Mouse (Mus musculus): ENCODE data around the gene Sin3a. TPM values are rescaled to one million over a fixed set of nuclear protein-coding genes. Genes with fewer than 3 reads are reported as not detected.

Sin3a gene
- polyA plus RNA-seq, 1 experiment from 2014 or later, result 28.2 TPM

DNA sequence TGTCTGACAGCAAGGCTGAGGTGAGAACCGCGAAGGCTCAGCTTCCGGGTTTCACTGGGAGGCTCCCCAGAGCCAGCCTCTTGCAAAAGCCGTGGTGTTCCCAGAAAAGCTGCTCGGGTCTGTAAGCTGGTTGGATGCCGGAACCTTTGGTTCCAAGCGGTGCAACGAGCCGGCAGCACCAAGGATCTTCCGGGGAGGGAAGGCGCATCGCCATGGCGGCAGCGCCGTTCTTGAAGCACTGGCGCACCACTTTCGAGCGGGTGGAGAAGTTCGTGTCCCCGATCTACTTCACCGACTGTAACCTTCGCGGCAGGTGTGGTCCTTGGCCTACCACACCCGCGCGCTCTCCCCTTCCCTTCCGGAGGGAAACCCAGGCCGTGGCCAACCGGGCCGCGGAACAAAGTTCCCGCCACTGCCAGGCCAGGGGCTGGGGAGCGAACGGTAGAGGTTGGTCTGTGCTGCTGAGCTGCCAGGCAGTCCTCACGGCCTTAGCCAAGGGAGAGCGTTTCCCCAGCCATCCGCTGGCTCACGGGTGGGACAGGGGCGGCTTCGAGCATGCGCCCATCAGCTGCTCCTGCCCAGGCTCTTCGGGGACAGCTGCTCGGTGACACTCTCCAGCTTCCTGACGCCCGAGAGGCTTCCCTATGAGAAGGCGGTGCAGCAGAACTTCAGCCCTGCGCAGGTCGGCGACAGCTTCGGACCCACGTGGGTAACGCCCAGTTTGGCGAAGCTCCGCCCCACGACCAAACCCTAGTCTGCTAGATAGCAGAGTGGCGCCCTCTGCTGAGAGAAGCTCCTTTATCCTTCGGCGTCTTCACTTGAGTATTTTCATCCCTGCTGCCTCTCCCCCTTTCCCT, 59.0 kb downstream of the Sin3a start, which contains the start of gene Man2c1:
Gene Man2c1 (plus strand): TSS at position 114 of the 857 bp plus-strand sequence.
- under 1% methylated on average over 58 of the region's 58 CpGs for WGBS
- ATAC-seq, result peak; percentile 91
- H3K27me3 ChIP-seq (replicated peaks; ENCODE audit: control insufficient read depth, insufficient read depth, low read length), result no peaks in the 10 kb centered on the region
- H3K4me2 ChIP-seq (ENCODE audit: low read length), result peak within 1 kb of the TSS; percentile 58
- H3K27ac ChIP-seq (ENCODE audit: low read length), result peak within 1 kb of the TSS; percentile 95
- H3K9me3 ChIP-seq (ENCODE audit: control insufficient read depth, low read length), result no peaks in the 10 kb centered on the region
- H3K9ac ChIP-seq (replicated peaks; ENCODE audit: low read depth, low read length), result peak within 1 kb of the TSS; percentile 72
- peaks cover 10% of the 10 kb centered on the region for H3K36me3 ChIP-seq (ENCODE audit: control insufficient read depth, insufficient read depth)
- H3K4me3 ChIP-seq (replicated peaks; ENCODE audit: low read length), result peak within 1 kb of the TSS; percentile 77
- peaks cover 13% of the 10 kb centered on the region for H3K4me1 ChIP-seq (replicated peaks; ENCODE audit: control insufficient read depth, insufficient read depth, low read length)

GRCm38 (mm10) chr9:57137246-57137645, 65.4 kb downstream of the Sin3a start:
- H3K27me3 ChIP-seq (replicated peaks; ENCODE audit: control insufficient read depth, insufficient read depth, low read length), result no peaks in the 10 kb centered on the region
- no peak overlapping the region for H3K9ac ChIP-seq (replicated peaks; ENCODE audit: low read depth, low read length)
- WGBS, result 85% methylated on average over 6 of the region's 6 CpGs
- no peak overlapping the region for H3K27ac ChIP-seq (ENCODE audit: low read length)
- no peak overlapping the region for H3K4me3 ChIP-seq (replicated peaks; ENCODE audit: low read length)
- ATAC-seq, result no peak
- no peaks in the 10 kb centered on the region for H3K9me3 ChIP-seq (ENCODE audit: control insufficient read depth, low read length)
- H3K4me2 ChIP-seq (ENCODE audit: low read length), result no peak overlapping the region
- H3K36me3 ChIP-seq (ENCODE audit: control insufficient read depth, insufficient read depth), result peaks cover 30% of the 10 kb centered on the region
- no peaks in the 10 kb centered on the region for H3K4me1 ChIP-seq (replicated peaks; ENCODE audit: control insufficient read depth, insufficient read depth, low read length)

- no peaks in the 10 kb centered on the region for H3K27me3 ChIP-seq (replicated peaks; ENCODE audit: control insufficient read depth, insufficient read depth, low read length)
- no peak overlapping the region for H3K9ac ChIP-seq (replicated peaks; ENCODE audit: low read depth, low read length)
- ATAC-seq, result no peak
- no peak overlapping the region for H3K4me3 ChIP-seq (replicated peaks; ENCODE audit: low read length)
- WGBS, result 95% methylated on average over 9 of the region's 9 CpGs
- H3K4me2 ChIP-seq (ENCODE audit: low read length), result no peak overlapping the region
- H3K4me1 ChIP-seq (replicated peaks; ENCODE audit: control insufficient read depth, insufficient read depth, low read length), result no peaks in the 10 kb centered on the region
- H3K27ac ChIP-seq (ENCODE audit: low read length), result no peak overlapping the region
- H3K36me3 ChIP-seq (ENCODE audit: control insufficient read depth, insufficient read depth), result peaks cover 30% of the 10 kb centered on the region
- H3K9me3 ChIP-seq (ENCODE audit: control insufficient read depth, low read length), result no peaks in the 10 kb centered on the region
Observed at GRCm38 (mm10) chr9:57137777-57138176, 65.9 kb downstream of the Sin3a start.

- no peaks in the 10 kb centered on the region for H3K4me1 ChIP-seq (replicated peaks; ENCODE audit: control insufficient read depth, insufficient read depth, low read length)
- H3K9me3 ChIP-seq (ENCODE audit: control insufficient read depth, low read length), result no peaks in the 10 kb centered on the region
- H3K27me3 ChIP-seq (replicated peaks; ENCODE audit: control insufficient read depth, insufficient read depth, low read length), result no peaks in the 10 kb centered on the region
- ATAC-seq, result no peak
- H3K4me2 ChIP-seq (ENCODE audit: low read length), result no peak overlapping the region
- 91% methylated on average over 6 of the region's 6 CpGs for WGBS
- no peak overlapping the region for H3K4me3 ChIP-seq (replicated peaks; ENCODE audit: low read length)
- peaks cover 30% of the 10 kb centered on the region for H3K36me3 ChIP-seq (ENCODE audit: control insufficient read depth, insufficient read depth)
- no peak overlapping the region for H3K9ac ChIP-seq (replicated peaks; ENCODE audit: low read depth, low read length)
- no peak overlapping the region for H3K27ac ChIP-seq (ENCODE audit: low read length)
Observed at GRCm38 (mm10) chr9:57138507-57138906, 66.7 kb downstream of the Sin3a start.

DNA sequence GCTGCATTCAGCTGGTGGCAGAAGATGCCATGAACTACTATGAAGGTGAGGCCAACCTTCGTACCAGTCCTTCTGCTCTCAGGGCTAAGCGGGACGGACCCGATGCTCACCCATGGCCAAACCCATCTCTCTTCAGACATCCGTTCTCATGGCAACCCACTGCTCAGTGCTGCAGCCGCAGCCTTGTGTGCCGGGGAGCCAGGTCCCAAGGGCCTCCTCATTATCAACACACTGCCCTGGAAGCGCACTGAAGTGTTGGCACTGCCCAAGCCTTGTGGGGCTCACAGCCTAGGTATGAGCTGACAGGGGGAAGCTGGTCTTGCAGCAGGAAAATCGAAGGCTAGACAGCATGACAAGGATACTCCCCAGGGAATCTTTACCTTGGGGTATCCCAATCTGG, 67.3 kb downstream of the Sin3a start:
- H3K27ac ChIP-seq (ENCODE audit: low read length), result no peak overlapping the region
- H3K4me1 ChIP-seq (replicated peaks; ENCODE audit: control insufficient read depth, insufficient read depth, low read length), result no peaks in the 10 kb centered on the region
- no peak overlapping the region for H3K4me2 ChIP-seq (ENCODE audit: low read length)
- H3K4me3 ChIP-seq (replicated peaks; ENCODE audit: low read length), result no peak overlapping the region
- WGBS, result 90% methylated on average over 9 of the region's 9 CpGs
- H3K9me3 ChIP-seq (ENCODE audit: control insufficient read depth, low read length), result no peaks in the 10 kb centered on the region
- H3K9ac ChIP-seq (replicated peaks; ENCODE audit: low read depth, low read length), result no peak overlapping the region
- no peaks in the 10 kb centered on the region for H3K27me3 ChIP-seq (replicated peaks; ENCODE audit: control insufficient read depth, insufficient read depth, low read length)
- no peak for ATAC-seq
- H3K36me3 ChIP-seq (ENCODE audit: control insufficient read depth, insufficient read depth), result peaks cover 30% of the 10 kb centered on the region

GRCm38 (mm10) chr9:57139571-57139970, 67.7 kb downstream of the Sin3a start:
- H3K4me1 ChIP-seq (replicated peaks; ENCODE audit: control insufficient read depth, insufficient read depth, low read length), result no peaks in the 10 kb centered on the region
- no peak for ATAC-seq
- 73% methylated on average over 4 of the region's 5 CpGs for WGBS
- no peak overlapping the region for H3K9ac ChIP-seq (replicated peaks; ENCODE audit: low read depth, low read length)
- H3K27me3 ChIP-seq (replicated peaks; ENCODE audit: control insufficient read depth, insufficient read depth, low read length), result no peaks in the 10 kb centered on the region
- peaks cover 30% of the 10 kb centered on the region for H3K36me3 ChIP-seq (ENCODE audit: control insufficient read depth, insufficient read depth)
- H3K4me3 ChIP-seq (replicated peaks; ENCODE audit: low read length), result no peak overlapping the region
- H3K27ac ChIP-seq (ENCODE audit: low read length), result no peak overlapping the region
- H3K9me3 ChIP-seq (ENCODE audit: control insufficient read depth, low read length), result no peaks in the 10 kb centered on the region
- no peak overlapping the region for H3K4me2 ChIP-seq (ENCODE audit: low read length)

- no peak overlapping the region for H3K27ac ChIP-seq (ENCODE audit: low read length)
- no peak overlapping the region for H3K9ac ChIP-seq (replicated peaks; ENCODE audit: low read depth, low read length)
- H3K36me3 ChIP-seq (ENCODE audit: control insufficient read depth, insufficient read depth), result peaks cover 22% of the 10 kb centered on the region
- ATAC-seq, result no peak
- WGBS, result 91% methylated on average over 17 of the region's 17 CpGs
- no peaks in the 10 kb centered on the region for H3K9me3 ChIP-seq (ENCODE audit: control insufficient read depth, low read length)
- no peak overlapping the region for H3K4me2 ChIP-seq (ENCODE audit: low read length)
- no peaks in the 10 kb centered on the region for H3K4me1 ChIP-seq (replicated peaks; ENCODE audit: control insufficient read depth, insufficient read depth, low read length)
- no peak overlapping the region for H3K4me3 ChIP-seq (replicated peaks; ENCODE audit: low read length)
- H3K27me3 ChIP-seq (replicated peaks; ENCODE audit: control insufficient read depth, insufficient read depth, low read length), result no peaks in the 10 kb centered on the region
Observed at GRCm38 (mm10) chr9:57141417-57142353, 69.8 kb downstream of the Sin3a start.

- Histone ChIP-seq H3K27me3 (replicated peaks; ENCODE audit: control insufficient read depth, insufficient read depth, low read length) (no peaks in the 10 kb centered on the region), H3K4me3 (replicated peaks; ENCODE audit: low read length) (no peak overlapping the region), H3K9me3 (ENCODE audit: control insufficient read depth, low read length) (no peaks in the 10 kb centered on the region), H3K4me1 (replicated peaks; ENCODE audit: control insufficient read depth, insufficient read depth, low read length) (peaks cover 6% of the 10 kb centered on the region), H3K27ac (ENCODE audit: low read length) (no peak overlapping the region), H3K36me3 (ENCODE audit: control insufficient read depth, insufficient read depth) (peaks cover 17% of the 10 kb centered on the region), H3K4me2 (ENCODE audit: low read length) (no peak overlapping the region), H3K9ac (replicated peaks; ENCODE audit: low read depth, low read length) (no peak overlapping the region)
- 86% methylated on average over 11 of the region's 11 CpGs for WGBS
- no peak for ATAC-seq
Observed at GRCm38 (mm10) chr9:57143212-57143611, 71.4 kb downstream of the Sin3a start.

DNA sequence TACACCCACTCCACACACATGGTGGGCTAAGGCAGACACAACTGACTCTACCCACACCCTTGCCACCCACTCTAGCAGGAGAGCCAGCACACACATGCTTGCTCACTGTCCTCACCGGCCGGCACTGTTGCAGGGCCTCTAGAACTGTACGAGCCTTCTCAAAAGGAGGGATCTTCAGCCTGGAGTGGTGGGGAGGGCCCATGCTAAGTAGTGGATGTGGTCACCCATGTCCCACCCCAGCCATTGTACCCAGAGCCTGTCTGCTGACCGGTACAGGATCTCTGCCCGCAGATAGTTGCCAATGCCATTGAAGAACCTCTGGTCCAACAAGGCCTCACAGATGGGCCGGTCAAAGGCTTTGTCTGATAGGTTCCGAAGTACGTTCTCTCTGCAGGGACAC, 73.0 kb downstream of the Sin3a start:
- Histone ChIP-seq H3K4me3 (replicated peaks; ENCODE audit: low read length) (no peak overlapping the region), H3K27ac (ENCODE audit: low read length) (no peak overlapping the region), H3K36me3 (ENCODE audit: control insufficient read depth, insufficient read depth) (peaks cover 11% of the 10 kb centered on the region), H3K9me3 (ENCODE audit: control insufficient read depth, low read length) (no peaks in the 10 kb centered on the region), H3K4me1 (replicated peaks; ENCODE audit: control insufficient read depth, insufficient read depth, low read length) (peaks cover 16% of the 10 kb centered on the region), H3K4me2 (ENCODE audit: low read length) (no peak overlapping the region), H3K27me3 (replicated peaks; ENCODE audit: control insufficient read depth, insufficient read depth, low read length) (no peaks in the 10 kb centered on the region), H3K9ac (replicated peaks; ENCODE audit: low read depth, low read length) (no peak overlapping the region)
- 93% methylated on average over 8 of the region's 8 CpGs for WGBS
- ATAC-seq, result no peak

Measured in forebrain, embryonic 16.5 days (tissue).